Mouse (Mus musculus) kidney, postnatal 14 days (tissue): ENCODE results near the gene Sec61a1.
A peak's percentile ranks its signal among the peaks of the same experiment; 100 is the strongest.

ENCODE experiments used
- DNase-seq: peaks from one replicate; pipeline ENCODE4 v3.0.0; 2022; ENCODE audit warnings: mixed read lengths

Gene Sec61a1

DNA sequence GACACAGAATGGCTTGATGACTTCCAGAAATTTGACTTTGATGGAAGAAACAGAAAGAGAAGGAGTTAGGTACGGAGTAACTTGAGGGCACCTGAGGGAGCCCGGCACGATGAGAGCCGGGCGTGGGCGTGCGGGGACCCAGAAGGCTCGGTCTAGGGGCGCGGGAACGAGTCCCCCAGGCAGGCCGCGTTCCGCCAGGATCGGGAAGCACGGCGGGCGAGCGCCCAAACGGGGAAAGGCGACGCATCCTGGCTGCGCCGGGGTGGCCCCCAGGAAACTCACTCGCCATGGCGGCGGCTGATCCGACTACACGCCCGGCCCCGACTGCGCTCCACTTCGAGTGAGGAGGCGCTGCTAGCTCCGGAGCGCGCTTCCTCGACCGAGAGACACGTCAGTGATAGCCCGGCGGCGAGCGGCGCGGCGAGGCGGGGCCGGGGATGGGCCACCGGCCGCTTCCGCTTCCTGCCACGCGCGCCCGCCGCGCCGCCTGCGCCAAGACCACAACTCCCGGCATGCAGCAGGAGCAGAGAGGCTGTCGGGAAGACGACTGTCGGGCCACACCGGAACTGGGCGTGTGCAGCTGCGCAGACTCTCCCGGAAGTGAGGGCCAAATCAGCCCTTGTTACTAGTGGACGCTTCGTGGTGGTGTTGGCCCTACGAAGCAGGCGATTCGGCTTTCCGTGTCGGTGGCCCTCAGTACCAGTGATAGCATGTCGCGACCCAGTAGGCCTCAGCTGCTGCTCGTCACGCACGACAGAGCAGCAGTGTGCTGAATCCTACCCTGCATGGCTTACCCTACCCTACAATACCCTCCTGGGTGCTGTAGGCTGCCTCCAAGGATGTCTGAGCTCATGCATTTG lies at the start of gene Sec61a1:
Gene Sec61a1 (minus strand): TSS at position 502 of the 860 bp plus-strand sequence.
- peak; percentile 97 for DNase-seq

DNA sequence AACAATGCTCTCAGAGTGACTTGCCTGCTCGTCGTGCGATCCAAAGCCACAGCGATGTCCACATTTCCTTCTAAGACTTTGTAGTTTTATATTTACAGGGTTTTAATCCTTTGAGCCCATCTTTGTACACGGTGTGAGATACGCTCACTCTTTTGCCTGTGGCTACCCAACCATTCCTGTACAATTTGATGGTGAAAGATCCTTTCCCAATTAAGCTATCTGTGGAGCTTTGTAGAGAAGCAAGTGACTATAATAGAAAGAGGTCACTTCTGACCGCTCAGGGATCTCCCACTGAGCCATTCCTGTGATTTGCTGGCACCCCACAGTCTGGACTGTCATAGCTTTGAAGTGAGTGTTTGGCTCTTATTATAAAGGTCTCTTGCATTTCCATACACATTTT lies 48.0 kb upstream of the Sec61a1 start:
- DNase-seq = no peak

DNA sequence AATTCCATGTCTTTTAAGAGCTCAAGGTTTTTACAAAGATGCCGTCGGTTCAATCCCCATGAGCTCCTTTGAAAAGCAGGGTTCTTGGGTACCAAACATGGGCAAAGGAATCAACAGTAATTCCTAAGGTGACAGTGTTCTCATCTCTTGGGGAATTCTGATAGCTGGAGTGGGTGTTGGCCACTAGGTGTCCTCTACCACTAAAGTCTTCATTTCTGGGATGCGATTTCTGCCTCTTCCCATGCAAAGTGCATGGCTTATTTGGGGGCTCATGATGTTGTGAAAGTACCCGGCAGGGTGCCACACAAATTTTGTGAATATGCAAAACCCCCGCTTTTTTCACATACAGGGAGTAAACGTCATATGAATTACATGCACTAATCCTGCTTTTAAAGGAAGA lies 46.3 kb upstream of the Sec61a1 start:
- peak; percentile 18 for DNase-seq

DNA sequence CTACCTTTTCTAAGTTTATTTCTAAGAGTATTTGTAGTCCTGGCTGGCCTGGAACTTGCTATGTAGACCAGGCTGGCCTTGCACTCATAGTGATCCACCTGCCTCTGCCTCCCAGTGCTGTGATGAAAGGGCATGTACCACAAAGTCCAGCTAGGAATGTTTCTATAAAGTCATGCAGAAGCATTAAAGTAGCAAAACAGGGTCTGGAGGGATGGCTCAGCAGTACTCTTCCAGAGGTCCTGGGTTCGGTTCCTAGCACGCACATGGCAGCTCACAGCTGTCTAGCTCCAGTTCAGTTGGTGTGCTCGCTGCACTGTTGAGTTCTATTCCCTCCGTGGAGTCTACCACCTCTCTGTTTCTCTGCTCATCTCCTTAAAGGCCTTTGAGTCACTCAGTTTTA lies 41.5 kb upstream of the Sec61a1 start:
- no peak for DNase-seq

DNA sequence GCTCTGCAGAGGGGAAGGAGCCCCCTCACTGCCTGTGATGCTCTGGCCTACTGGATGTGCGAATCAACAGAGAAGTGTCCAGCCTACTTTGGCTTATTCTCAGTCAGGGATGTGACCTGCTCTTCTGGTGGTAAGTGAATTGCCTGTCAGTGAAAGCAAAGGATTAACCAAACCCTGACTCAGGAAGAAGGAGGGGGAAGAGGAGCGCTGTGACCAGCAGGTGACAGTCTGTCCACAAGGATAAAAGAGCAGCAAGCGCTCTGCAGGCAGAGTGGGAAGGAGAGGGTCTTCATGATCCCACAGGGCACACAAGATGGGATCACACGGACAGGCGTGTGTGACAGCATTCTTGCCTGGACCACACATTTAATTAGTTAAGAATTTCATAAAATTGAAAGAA lies 41.0 kb upstream of the Sec61a1 start:
- no peak for DNase-seq

DNA sequence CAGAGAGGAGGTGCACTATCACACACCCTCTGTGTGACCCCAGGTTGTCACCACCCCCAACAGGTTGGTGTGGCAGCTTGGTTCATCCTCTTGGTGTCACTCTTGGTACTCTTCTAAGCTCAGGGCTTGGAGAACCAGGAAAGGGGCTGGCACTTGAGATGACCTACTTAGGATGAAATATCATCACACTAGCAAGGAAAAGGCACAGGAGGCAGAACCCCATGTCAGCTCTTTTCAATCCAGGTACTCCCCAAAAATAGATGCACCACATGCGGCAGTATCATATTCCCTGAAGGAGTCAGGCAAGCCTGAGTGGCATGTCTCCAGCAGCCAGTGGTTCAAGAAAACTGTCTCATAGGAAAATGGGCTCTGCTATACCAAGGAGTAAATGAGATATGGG lies 39.4 kb upstream of the Sec61a1 start:
- DNase-seq = no peak

DNA sequence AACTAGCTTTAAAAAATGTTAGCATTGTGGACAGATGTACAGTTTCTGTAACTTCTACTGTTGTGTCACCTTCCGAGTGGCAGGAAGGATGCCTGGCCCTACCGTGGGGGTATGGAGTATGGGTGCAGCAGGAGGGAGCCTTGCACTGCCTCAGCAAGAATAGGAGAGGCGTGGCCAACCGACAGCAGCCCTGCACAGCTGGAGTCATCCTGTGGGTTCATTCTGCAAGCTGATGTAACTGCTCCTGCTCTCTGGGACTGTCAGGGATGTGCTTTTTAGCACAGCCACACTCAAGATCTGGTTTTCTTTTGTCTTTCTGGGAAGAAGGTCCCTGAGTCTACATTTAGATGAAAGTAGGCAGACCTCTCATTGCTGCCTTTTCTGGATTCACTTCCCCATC lies 38.8 kb upstream of the Sec61a1 start:
- no peak for DNase-seq

DNA sequence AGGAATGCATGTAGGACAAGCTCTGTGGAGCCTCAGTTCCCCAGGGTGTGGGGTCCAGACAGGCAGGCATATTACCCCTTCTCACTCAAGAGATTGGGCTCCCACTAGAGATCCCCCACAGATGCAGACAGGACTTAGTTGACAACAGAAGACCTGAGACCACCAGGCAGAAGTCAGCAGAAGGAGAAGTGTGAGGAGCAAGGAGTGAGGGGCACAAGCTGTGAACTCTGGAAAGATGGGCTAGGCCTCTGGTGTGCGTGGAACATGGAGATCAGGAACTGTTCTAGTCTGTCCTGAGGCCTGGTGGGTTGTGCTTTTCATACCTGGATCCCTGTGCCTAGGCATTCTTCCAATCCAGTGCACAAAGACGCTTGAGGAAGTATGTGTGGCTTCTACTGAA lies 31.2 kb upstream of the Sec61a1 start:
- no peak for DNase-seq

DNA sequence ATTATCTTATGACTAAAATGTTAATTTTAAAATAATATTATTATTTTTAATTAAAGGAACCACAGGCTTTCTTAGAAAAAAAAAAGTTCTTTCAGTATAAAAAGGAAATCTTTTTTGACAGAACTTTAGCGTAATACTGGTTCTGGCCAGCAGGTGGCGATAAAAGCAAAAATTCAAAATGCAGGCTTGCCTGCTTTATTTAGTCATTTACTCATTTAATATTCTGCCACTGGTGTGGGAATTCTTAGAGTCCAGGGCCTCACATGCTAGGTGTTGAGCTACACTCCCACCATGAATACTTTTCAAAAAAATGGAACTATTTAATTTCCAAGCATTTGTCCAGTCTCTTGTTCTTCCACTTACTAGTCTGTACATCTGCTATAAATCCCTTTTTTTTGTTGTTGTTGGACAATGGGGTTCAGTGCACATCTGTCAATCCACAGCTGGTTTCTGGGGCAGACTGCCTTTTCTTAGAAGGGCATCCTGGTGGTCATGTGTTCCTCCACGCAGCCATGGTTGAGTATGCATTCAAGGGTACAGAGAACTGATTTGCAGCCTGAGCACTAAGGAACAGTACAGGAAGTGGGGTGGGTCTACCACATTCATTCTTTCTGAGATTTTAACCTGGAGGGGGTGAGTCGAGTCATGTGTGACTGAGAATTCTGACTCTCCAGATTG lies 30.6 kb upstream of the Sec61a1 start:
- DNase-seq = peak; percentile 65

DNA sequence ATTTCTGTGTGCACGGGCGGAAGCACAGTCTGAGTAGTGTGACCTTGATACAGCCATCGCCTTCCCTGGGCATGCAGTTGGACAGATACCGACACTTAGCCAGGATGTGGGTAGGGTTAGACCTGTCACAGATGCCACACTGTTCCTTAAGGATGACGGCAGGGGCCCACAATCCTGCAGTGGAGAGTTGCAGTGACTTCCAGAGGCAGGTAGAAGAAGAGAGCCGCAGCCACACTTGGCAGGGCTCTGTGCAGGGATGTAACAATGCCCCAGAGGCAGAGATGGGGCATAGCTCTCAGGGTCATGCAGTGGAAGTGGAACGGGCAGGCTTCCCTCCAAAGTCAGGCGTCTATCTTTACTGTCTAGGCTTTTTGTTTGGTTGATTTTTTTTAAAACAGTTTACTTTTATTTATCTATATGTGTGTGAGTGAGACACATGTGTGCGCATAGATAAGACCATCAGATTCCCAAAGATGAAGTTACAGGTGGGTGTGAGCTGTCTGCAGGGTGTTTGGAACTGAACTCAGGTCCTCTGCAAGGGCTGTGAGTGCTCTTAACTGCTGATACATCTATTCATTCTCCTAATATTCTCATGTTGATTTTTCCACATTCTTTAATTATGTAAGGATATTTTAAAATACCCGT lies 29.8 kb upstream of the Sec61a1 start:
- no peak for DNase-seq

DNA sequence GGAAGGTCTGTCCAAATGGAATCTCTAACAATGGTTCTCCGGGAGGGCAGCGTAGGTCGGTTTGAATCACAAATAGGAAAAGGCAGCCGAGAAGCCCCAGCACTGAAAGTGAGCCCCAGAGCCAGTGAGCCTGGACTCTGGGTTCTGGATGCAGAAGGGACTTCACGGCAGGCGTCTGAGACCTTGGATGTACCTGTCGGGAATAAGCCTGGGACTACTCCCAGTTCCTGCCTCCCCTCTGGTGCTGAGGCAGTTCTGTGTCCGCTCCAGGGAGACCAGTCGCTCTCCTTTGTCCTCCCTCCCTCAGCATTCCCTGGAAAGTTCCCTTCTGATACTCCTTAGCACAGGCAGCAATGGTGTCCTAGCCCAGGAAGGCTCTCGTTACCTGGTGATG lies 26.7 kb upstream of the Sec61a1 start:
- no peak for DNase-seq

DNA sequence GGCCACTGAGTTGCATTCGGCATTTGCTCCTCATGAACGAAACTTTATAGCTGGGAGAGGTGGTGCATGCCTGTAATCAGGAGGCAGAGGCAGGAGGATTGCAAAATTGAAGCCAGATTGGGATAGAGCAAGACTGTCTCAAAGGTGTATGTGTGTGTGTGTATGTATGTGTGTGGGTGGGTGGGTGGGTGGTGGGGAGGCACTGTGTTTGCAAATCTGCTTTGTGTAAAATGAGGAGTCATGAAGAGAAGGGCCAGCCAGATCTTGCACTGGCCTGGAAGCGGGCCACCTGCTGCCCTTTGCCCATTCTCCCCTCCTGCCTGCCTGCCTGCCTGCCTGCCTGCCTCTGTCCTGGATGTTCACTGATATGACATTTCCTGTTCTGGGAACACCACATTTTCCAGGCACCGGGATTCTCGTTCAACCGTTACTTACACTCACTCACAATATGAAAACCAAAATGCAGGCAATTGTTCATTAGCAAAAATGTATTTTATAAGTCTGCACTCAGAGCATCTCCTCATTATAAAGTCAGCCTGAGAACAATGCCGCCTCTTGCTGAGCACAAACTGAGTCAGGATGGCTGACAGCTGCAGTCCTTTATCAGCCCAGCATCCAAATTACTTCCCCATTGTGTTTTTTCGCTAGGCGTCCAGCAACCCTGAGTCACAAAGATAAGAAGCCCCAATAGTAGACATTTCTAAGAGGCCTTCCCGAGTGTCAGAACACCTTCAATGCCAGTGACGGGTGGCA lies 26.1 kb upstream of the Sec61a1 start:
- DNase-seq = no peak

DNA sequence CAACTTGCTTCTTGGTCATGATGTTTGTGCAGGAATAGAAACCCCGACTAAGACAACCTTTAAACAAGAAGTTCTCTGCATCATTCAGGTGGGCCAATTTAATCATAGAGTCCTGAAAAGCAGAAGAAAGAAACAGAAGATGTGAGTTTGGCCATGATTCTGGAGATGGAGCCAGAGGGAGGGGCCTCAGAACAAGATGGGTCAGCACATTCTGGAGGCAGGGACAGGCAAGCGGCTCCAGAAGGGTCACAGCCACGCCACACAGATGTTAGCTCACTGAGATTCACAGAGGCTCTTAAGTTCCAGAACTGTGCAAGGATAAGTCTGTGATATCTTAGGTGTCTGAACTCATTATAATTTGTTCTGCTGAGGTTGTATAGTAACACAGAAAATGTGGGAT lies 25.5 kb upstream of the Sec61a1 start:
- DNase-seq = no peak

DNA sequence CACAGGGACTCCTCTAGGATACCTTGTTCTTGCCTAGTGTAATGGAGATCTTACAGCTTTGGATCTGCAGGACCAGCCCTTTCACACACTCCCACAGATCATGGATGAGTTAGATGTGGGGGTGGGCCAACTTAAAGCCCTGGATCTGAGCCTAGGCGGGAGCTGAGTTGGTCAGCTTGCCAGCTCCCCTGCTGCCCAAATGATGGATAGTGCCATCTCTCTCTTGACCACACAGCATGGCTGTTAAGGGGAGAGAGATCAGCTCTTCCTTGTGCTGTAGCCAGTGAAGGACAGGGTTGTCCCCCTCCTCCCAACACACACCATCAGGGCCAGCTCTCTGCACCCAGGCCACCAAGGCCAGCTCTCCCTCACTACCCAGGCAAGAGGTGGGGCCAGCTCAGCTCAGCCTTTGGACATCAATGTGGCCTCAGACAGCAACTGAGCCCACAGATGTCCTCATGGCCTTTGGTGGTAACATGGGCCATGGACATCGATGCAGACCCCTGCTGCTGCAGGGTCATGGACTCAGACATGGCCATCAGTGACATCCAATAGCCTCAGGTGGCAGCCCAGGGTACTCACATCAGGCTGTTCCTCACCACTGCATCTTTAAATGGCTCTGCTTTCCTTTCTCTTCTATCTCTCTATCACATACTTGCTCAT lies 21.5 kb upstream of the Sec61a1 start:
- no peak for DNase-seq

DNA sequence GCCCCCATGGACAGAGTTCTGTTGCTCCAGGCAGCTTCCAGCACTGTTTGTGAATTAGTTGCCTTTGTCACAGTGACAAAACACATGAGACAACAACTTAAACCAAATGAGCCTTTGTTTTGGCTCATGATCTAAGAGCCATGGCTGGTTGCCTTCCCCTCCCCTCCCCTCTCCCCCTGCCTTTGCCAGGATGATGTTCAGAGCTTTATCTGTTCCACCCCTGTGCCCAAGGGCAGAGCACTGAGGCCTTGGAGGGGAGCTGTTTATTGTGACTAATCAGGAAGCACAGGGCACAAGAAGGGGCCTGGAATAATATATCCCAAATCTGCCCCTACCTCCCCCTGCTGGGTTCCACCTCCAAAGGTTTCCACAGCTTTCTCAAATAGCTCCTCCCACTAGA lies 11.6 kb upstream of the Sec61a1 start:
- DNase-seq = no peak

DNA sequence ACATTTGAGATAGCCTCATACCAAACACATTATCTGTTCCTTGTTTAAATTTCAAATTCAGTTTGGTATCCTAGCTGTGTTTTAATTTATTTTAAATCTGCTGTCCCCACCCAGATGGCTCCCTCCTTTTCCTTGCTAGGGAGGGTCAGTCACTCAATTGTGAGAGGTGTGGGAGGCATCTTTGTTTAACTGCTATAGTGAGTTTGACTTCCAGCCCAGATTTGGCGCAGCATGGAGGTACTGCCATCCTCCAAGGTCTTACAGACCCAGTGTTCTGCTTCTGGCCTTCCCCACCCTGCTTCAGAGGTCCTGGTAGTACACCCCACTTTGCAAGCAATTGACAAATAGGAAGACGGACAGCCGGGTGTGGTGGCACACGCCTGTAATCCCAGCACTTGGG lies 5.4 kb upstream of the Sec61a1 start:
- no peak for DNase-seq

DNA sequence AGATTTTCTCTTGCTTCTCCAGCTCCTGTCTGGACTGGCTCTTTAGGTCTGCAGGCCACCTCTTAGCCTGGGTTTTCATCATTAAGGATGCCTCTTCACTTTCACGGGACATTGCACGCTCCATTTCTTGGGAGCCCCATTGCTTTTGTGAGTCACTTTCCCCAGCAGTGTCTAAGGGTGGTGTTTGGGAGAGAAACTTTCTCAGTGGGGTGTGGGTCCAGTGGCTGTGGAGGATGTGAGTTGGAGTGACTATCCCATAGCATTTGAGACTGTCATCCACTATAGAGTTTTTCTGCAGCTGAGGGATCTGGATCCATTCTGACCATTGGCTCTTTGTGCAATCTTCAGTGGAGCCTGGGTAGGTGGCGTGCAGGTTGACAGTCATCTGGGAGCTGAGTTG lies 4.7 kb upstream of the Sec61a1 start:
- DNase-seq = no peak

DNA sequence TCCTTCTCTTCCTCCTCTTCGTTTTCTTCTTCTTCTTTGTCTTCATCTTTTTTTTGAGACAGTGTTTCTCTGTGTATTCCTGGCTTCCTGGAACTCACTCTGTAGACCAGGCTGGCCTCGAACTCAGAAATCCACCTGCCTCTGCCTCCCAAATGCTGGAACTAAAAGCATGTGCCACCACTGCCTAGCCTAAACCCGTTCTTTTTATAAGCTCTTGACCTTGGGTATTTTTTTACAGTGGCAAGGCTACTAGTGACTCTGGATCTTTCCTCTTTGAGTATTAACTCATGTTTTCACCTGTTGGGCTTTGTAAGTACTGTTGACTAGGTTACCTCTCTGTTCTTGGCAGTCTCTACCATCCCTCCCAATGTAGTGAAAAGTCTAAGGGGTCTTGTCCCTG lies 4.3 kb upstream of the Sec61a1 start:
- DNase-seq = no peak

DNA sequence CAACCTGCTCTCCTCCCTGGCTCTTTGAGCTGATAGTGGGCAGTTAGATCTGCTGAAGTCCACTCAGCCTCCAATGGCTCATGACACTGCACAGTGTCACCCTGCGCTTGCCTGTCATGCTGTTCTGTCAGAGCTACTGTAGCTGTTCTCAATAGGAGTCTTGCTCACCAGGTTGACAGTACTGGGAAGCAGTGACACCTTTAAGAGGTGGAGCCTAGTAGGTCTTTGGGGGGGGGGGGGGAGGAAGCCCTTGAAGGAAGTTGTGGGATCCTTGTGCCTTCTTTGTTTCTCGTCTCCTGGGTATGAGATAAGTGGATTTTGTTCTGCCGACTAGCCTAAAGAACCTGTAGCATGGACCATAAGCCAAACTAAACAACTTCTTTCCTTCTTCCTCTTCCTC lies 3.9 kb upstream of the Sec61a1 start:
- no peak for DNase-seq

DNA sequence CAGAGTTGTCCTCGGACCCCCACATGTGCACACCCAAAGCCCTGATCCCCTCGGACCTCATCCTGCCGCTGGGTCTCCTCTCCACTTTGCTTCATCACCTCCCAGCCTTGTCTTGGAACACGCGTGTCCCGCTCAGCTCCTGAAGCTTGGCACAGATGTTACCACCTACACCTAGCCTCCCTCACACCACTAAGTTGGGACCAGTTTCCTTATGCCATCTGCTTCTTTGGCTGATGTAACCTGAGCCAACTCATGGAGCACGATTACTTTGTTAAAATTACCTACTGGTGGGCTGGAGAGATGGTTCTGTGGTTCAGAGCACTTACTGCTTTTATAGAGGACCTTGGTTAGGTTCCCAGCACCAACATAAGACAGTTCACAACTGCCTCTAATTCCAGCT lies 3.1 kb upstream of the Sec61a1 start:
- DNase-seq = no peak

DNA sequence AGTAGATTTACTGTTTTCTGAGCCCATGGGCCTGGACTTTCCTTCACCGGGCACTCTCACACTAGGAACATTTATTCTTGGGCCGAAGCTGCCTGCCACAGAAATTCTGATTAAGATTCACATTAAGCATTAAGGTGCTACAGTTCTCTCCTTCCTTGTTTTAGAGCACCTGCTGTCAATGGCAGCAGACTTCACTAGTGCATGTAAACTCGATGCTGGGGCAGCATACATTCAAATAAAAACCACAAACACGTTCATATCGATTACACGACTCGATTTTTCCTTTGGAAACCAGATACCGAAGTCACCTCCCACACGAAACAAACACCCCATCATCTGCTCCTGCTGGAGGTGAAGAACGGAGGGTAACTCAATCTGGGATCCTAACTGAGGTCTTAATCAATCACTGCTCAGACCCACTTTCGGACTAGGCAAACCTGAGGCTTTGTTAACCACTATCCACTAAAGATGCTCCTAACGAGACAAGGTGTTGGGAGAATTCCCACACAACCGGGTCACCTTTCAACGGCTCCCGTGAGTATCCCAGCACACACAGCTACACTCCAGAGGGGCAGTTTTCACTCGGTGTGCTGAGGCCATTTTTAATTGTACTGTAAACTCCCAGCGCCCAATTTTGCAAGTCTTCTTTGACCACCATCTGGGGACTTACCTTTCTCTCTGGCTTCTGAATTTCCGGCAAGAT lies 853 bp downstream of the Sec61a1 start:
- no peak for DNase-seq

DNA sequence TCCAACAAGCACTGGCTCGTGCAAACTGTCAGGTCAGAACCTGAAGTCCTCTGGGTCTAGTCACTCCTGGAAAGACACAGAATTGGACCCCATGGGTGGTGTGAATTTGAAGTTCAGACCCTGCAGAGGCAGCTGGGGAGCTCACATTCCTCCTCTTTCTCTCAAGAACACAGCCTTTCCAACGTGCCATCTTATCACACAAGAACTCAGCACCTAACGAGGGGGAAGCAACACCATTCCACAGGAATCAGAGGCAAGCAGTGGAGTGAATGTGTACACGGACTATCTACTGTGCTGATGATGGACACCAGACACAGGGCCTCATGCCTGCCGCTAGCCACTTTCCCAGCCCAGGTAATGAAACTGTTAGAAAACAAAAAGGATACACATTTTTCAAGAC lies 2.0 kb downstream of the Sec61a1 start:
- DNase-seq = no peak
